Mouse (Mus musculus) E14TG2a.4 (cell line): Measurements from ENCODE around the gene Racgap1.

Experiments
- CTCF ChIP-seq: conservative IDR thresholded peaks from 2 replicates; pipeline ENCODE4 v1.5.1; 2014; ENCODE audit warnings: low read length
- NANOG ChIP-seq: IDR thresholded peaks from 2 replicates; pipeline ENCODE4 v1.6.1; 2014; ENCODE audit warnings: borderline replicate concordance, low read length, mixed read lengths

GRCm38 (mm10) chr15:99611563-99611962, 39.9 kb downstream of the Racgap1 start:
- TF ChIP-seq CTCF, result no peak
- no peak for TF ChIP-seq NANOG
